Mouse (Mus musculus) intestine, embryonic 14.5 days (tissue): ENCODE results near the gene Gm28372. TPM values are rescaled to one million over a fixed set of nuclear protein-coding genes. Genes with fewer than 3 reads are reported as not detected.

Source experiments
- ATAC-seq: fragments of 200-750 bp; cut with Nextera tagmentation; replicated peaks from 2 replicates; pipeline ENCODE4 v1.8.0; 2017; ENCODE audit warnings: low read depth, moderate number of reproducible peaks, moderate TSS enrichment, moderate library complexity; ENCODE audit not compliant: low FRiP score, low TSS enrichment
- DNase-seq: peaks from one replicate; pipeline ENCODE4 v3.0.0-alpha.2; 2018; ENCODE audit warnings: low spot score
- H3K27ac ChIP-seq: fragments of 300-500 bp; sonication (generic); 2 replicates; pipeline ENCODE4 v1.5.1; 2014; ENCODE audit warnings: low read depth, mild to moderate bottlenecking, control low read depth
- H3K27me3 ChIP-seq: fragments of 300-500 bp; sonication (generic); replicated peaks from 2 replicates; pipeline ENCODE4 v1.6.1; 2014; ENCODE audit warnings: low read length, control low read depth; ENCODE audit not compliant: control insufficient read depth, insufficient read depth
- H3K36me3 ChIP-seq: fragments of 300-500 bp; sonication (generic); 2 replicates; pipeline ENCODE4 v1.6.1; 2014; ENCODE audit warnings: low read length, control low read depth; ENCODE audit not compliant: control insufficient read depth, insufficient read depth
- H3K4me1 ChIP-seq: fragments of 300-500 bp; sonication (generic); replicated peaks from 2 replicates; pipeline ENCODE4 v1.6.1; 2014; ENCODE audit warnings: low read length, control low read depth, mixed read lengths; ENCODE audit not compliant: control insufficient read depth, insufficient read depth
- H3K4me2 ChIP-seq: fragments of 300-500 bp; sonication (generic); 2 replicates; pipeline ENCODE4 v1.6.1; 2014; ENCODE audit warnings: low read length
- H3K4me3 ChIP-seq: fragments of 300-500 bp; sonication (generic); 2 replicates; pipeline ENCODE4 v1.5.1; 2014; ENCODE audit warnings: low read depth, low read length, control low read depth, mixed read lengths
- H3K9ac ChIP-seq: fragments of 300-500 bp; sonication (generic); 2 replicates; pipeline ENCODE4 v1.6.1; 2014; ENCODE audit warnings: mild to moderate bottlenecking, low read length
- H3K9me3 ChIP-seq: fragments of 300-500 bp; sonication (generic); 2 replicates; pipeline ENCODE4 v1.6.1; 2016; ENCODE audit warnings: low read length, control low read depth; ENCODE audit not compliant: control insufficient read depth
- WGBS: fragments of 180-500 bp; shearing (Covaris S2); extraction: QIAGEN DNeasy Blood & Tissue Kit; methylation state at CpG from one replicate; pipeline ENCODE4 v1.1.7; 2014; 5-methylcytosine and 5-hydroxymethylcytosine counted together
- polyA plus RNA-seq: library from polyadenylated mRNA; unstranded; fragments of >200 nt; fragmentation: Nextera tagmentation; extraction: Ambion mirVana; gene quantifications from 2 replicates; pipeline ENCODE4 v1.2.1, GENCODE M21; 2014

Gene Gm28372
- polyA plus RNA-seq, 1 experiment from 2014 or later = not detected

- peaks cover 6% of the 10 kb centered on the region; the same call in 1 of the 2 replicates for H3K4me1 ChIP-seq
- no peak overlapping the region for H3K27ac ChIP-seq
- H3K36me3 ChIP-seq = peaks cover 21% of the 10 kb centered on the region
- DNase-seq (no peak), ATAC-seq (no peak)
- H3K9ac ChIP-seq = no peak overlapping the region
- no peaks in the 10 kb centered on the region for H3K9me3 ChIP-seq
- WGBS = 95% methylated on average over 26 of the region's 26 CpGs
- H3K4me3 ChIP-seq = no peak overlapping the region
- H3K4me2 ChIP-seq = no peak overlapping the region
- H3K27me3 ChIP-seq = no peaks in the 10 kb centered on the region
These were observed 17.0 kb downstream of the Gm28372 start for GRCm38 (mm10) chr2:130421781-130422620.

GRCm38 (mm10) chr2:130423397-130424125, 18.5 kb downstream of the Gm28372 start:
- Histone ChIP-seq H3K4me2 (peak overlapping the region; percentile 92), H3K36me3 (peaks cover 18% of the 10 kb centered on the region), H3K9ac (peak overlapping the region; percentile 64), H3K27me3 (no peaks in the 10 kb centered on the region), H3K4me1 (peaks cover 6% of the 10 kb centered on the region; the same call in 1 of the 2 replicates), H3K4me3 (peak overlapping the region; percentile 56), H3K9me3 (no peaks in the 10 kb centered on the region), H3K27ac (peak overlapping the region; percentile 88)
- ATAC-seq (peak; percentile 67), DNase-seq (no peak)
- 14% methylated on average over 49 of the region's 49 CpGs for WGBS

- Histone ChIP-seq H3K36me3 (0 out of 2 replicates have a peak, but pooled peaks cover 12% of the 10 kb centered on the region), H3K9ac (peak within 1 kb of the TSS; percentile 64), H3K4me3 (peak within 1 kb of the TSS; percentile 56), H3K4me2 (peak within 1 kb of the TSS; percentile 92), H3K27ac (peak within 1 kb of the TSS; percentile 88), H3K27me3 (no peaks in the 10 kb centered on the region), H3K4me1 (peaks cover 6% of the 10 kb centered on the region; the same call in 1 of the 2 replicates), H3K9me3 (no peaks in the 10 kb centered on the region)
- peak; percentile 96 for ATAC-seq
- peak; percentile 98 for DNase-seq
- under 1% methylated on average over 58 of the region's 58 CpGs for WGBS
These were observed 19.3 kb downstream of the Gm28372 start, which contains the start of the genes Vps16 and Pced1a for GRCm38 (mm10) chr2:130424126-130424853. Gene Vps16 (plus strand): TSS chr2:130424339. Gene Pced1a (minus strand): TSS chr2:130424701.

GRCm38 (mm10) chr2:130425112-130425511, 20.1 kb downstream of the Gm28372 start:
- H3K27ac ChIP-seq = 0 out of 2 replicates have a peak overlapping the region, but pooled peaks have one; percentile 88
- H3K4me2 ChIP-seq = peak overlapping the region; percentile 92
- no peaks in the 10 kb centered on the region for H3K9me3 ChIP-seq
- no peak for ATAC-seq
- 0 out of 2 replicates have a peak, but pooled peaks cover 13% of the 10 kb centered on the region for H3K36me3 ChIP-seq
- H3K9ac ChIP-seq = peak overlapping the region; percentile 64
- peak overlapping the region; percentile 56 for H3K4me3 ChIP-seq
- no peak for DNase-seq
- H3K4me1 ChIP-seq = peaks cover 6% of the 10 kb centered on the region; the same call in 1 of the 2 replicates
- 40% methylated on average over 5 of the region's 5 CpGs for WGBS
- H3K27me3 ChIP-seq = no peaks in the 10 kb centered on the region

- Histone ChIP-seq H3K9me3 (no peaks in the 10 kb centered on the region), H3K4me2 (no peak overlapping the region), H3K36me3 (0 out of 2 replicates have a peak, but pooled peaks cover 7% of the 10 kb centered on the region), H3K27ac (no peak overlapping the region), H3K4me1 (peaks cover 6% of the 10 kb centered on the region; the same call in 1 of the 2 replicates), H3K4me3 (no peak overlapping the region), H3K27me3 (no peaks in the 10 kb centered on the region), H3K9ac (no peak overlapping the region)
- ATAC-seq = no peak
- WGBS = 50% methylated on average over 2 of the region's 2 CpGs
- no peak for DNase-seq
These were observed 24.8 kb downstream of the Gm28372 start for GRCm38 (mm10) chr2:130429851-130430250.

GRCm38 (mm10) chr2:130430484-130430883, 25.4 kb downstream of the Gm28372 start:
- DNase-seq = no peak
- H3K9ac ChIP-seq = no peak overlapping the region
- no peaks in the 10 kb centered on the region for H3K9me3 ChIP-seq
- H3K27ac ChIP-seq = no peak overlapping the region
- peaks cover under 1% of the 10 kb centered on the region; the same call in 1 of the 2 replicates for H3K4me1 ChIP-seq
- H3K36me3 ChIP-seq = 0 out of 2 replicates have a peak, but pooled peaks cover 7% of the 10 kb centered on the region
- WGBS = 88% methylated on average over 3 of the region's 3 CpGs
- no peaks in the 10 kb centered on the region for H3K27me3 ChIP-seq
- ATAC-seq = no peak
- H3K4me3 ChIP-seq = no peak overlapping the region
- H3K4me2 ChIP-seq = no peak overlapping the region

GRCm38 (mm10) chr2:130432157-130432556, 27.1 kb downstream of the Gm28372 start:
- no peak overlapping the region for H3K4me2 ChIP-seq
- H3K4me3 ChIP-seq = no peak overlapping the region
- 0 out of 2 replicates have a peak, but pooled peaks cover 7% of the 10 kb centered on the region for H3K36me3 ChIP-seq
- no peaks in the 10 kb centered on the region for H3K9me3 ChIP-seq
- ATAC-seq = no peak
- H3K27ac ChIP-seq = no peak overlapping the region
- DNase-seq = no peak
- no peaks in the 10 kb centered on the region for H3K4me1 ChIP-seq
- 87% methylated on average over 3 of the region's 3 CpGs for WGBS
- H3K27me3 ChIP-seq = no peaks in the 10 kb centered on the region
- no peak overlapping the region for H3K9ac ChIP-seq

- no peak overlapping the region for H3K9ac ChIP-seq
- H3K36me3 ChIP-seq = peaks cover 16% of the 10 kb centered on the region; the same call in 1 of the 2 replicates
- no peaks in the 10 kb centered on the region for H3K9me3 ChIP-seq
- H3K27me3 ChIP-seq = no peaks in the 10 kb centered on the region
- no peak overlapping the region for H3K27ac ChIP-seq
- no peak overlapping the region for H3K4me2 ChIP-seq
- H3K4me1 ChIP-seq = no peaks in the 10 kb centered on the region
- ATAC-seq (no peak), DNase-seq (peak; percentile 59)
- 23% methylated on average over 4 of the region's 4 CpGs for WGBS
- no peak overlapping the region for H3K4me3 ChIP-seq
These were observed 28.1 kb downstream of the Gm28372 start for GRCm38 (mm10) chr2:130433152-130433551.
